Mouse (Mus musculus): ENCODE data around the gene Gm21985. TPM values are rescaled to one million over a fixed set of nuclear protein-coding genes. Genes with fewer than 3 reads are reported as not detected.
"Not testable (repeated sequence)": the region's sequence is repeated elsewhere in the genome, so short reads cannot be mapped to it uniquely, and the experiment has no call there.

Gene Gm21985
- total RNA-seq, 4 experiments from 2014 or later, result 1.5 TPM; not detected in 3

GRCm38 (mm10) chr2:112393958-112394357 lies 127.8 kb downstream of the Gm21985 start:
- no peak for DNase-seq

- DNase-seq, result no peak
Observed at GRCm38 (mm10) chr2:112396649-112397048, 130.5 kb downstream of the Gm21985 start.

- DNase-seq, result no peak
Observed at GRCm38 (mm10) chr2:112407030-112407429, 140.9 kb downstream of the Gm21985 start.

- DNase-seq, result no peak
Observed at GRCm38 (mm10) chr2:112425308-112425707, 159.2 kb downstream of the Gm21985 start.

GRCm38 (mm10) chr2:112428534-112428933 lies 162.4 kb downstream of the Gm21985 start:
- DNase-seq, result not testable (repeated sequence)

- DNase-seq, result no peak
Observed at GRCm38 (mm10) chr2:112429665-112430064, 163.6 kb downstream of the Gm21985 start.

GRCm38 (mm10) chr2:112430403-112430802 lies 164.3 kb downstream of the Gm21985 start:
- no peak for DNase-seq

GRCm38 (mm10) chr2:112432523-112432922 lies 166.4 kb downstream of the Gm21985 start:
- no peak for DNase-seq

- DNase-seq, result no peak
Observed at GRCm38 (mm10) chr2:112433359-112433758, 167.2 kb downstream of the Gm21985 start.

GRCm38 (mm10) chr2:112436292-112436691 lies 170.2 kb downstream of the Gm21985 start:
- DNase-seq, result no peak

GRCm38 (mm10) chr2:112437589-112437988 lies 171.5 kb downstream of the Gm21985 start:
- no peak for DNase-seq

GRCm38 (mm10) chr2:112443491-112443890 lies 177.4 kb downstream of the Gm21985 start:
- DNase-seq, result no peak

GRCm38 (mm10) chr2:112445511-112445910 lies 179.4 kb downstream of the Gm21985 start:
- no peak for DNase-seq

GRCm38 (mm10) chr2:112448046-112448445 lies 181.9 kb downstream of the Gm21985 start:
- DNase-seq, result not testable (repeated sequence)

- DNase-seq, result no peak
Observed at GRCm38 (mm10) chr2:112448510-112449059, 182.5 kb downstream of the Gm21985 start.

GRCm38 (mm10) chr2:112449597-112450296 lies 183.6 kb downstream of the Gm21985 start:
- DNase-seq, result no peak

GRCm38 (mm10) chr2:112452513-112452912 lies 186.4 kb downstream of the Gm21985 start:
- not testable (repeated sequence) for DNase-seq

GRCm38 (mm10) chr2:112454125-112454861 lies 188.2 kb downstream of the Gm21985 start:
- DNase-seq, result no peak

GRCm38 (mm10) chr2:112454862-112455564 lies 188.9 kb downstream of the Gm21985 start, which contains the start of gene Emc7:
Emc7 (plus strand) TSS chr2:112454997.
- peak; percentile 95 for DNase-seq
